Mouse (Mus musculus): Measurements from ENCODE around the gene Clca3a2.
A peak's percentile ranks its signal among the peaks of the same experiment; 100 is the strongest.

- TF ChIP-seq CTCF (IDR thresholded peaks at IDR 0.05; ENCODE audit: low read depth, low read length), result no peak
- no peak for TF ChIP-seq POLR2AphosphoS5 (IDR thresholded peaks at IDR 0.05; ENCODE audit: insufficient replicate concordance, low read depth, low read length)
- no peak for TF ChIP-seq GATA1 (IDR thresholded peaks at IDR 0.05; ENCODE audit: borderline replicate concordance, low read length)
- TF ChIP-seq TAL1 (conservative IDR thresholded peaks at IDR 0.05; ENCODE audit: low read depth, low read length), result peak; percentile 71
- no peak for TF ChIP-seq GATA2 (IDR thresholded peaks at IDR 0.05; ENCODE audit: borderline replicate concordance, low read depth, low read length)
These were observed 58.5 kb downstream of the Clca3a2 start, which contains the start of gene Clca3a1 for GRCm38 (mm10) chr3:144760592-144761309.
